In genomic region chr6:149366403-149366802, GRCm38 (mm10) we compare ENCODE assay signal across 13 mouse cellular contexts. TPM values are rescaled to one million over a fixed set of nuclear protein-coding genes. Genes with fewer than 3 reads are reported as not detected.
"Had no signal": no experiment of that assay in that cellular context is flagged by ENCODE, and none has a peak within 500 bp of the region (broad histone marks: within the 10 kb centered on the region; RNA-seq: fewer than 3 reads in every experiment).

No protein-coding gene starts in this region.

- H3K27me3 ChIP-seq: limb, embryonic 13.5 days; neural tube, embryonic 12.5 days; stomach, embryonic 15.5 days had no signal

- DNase-seq: kidney, postnatal 36 days; layer of hippocampus, adult 9-11 months; left cerebral cortex, postnatal 4 days; lung, adult 18-20 months; lung, postnatal 36 days; midbrain, embryonic 14.5 days; retina, postnatal 1 day; right cerebral cortex, postnatal 4 days; thymus, postnatal 36 days had no signal

RNA-seq across cellular contexts. Expression of gene Bicd1, which starts 42.3 kb away (rescaled TPM):
- polyA plus RNA-seq: liver, adult 2 months had no signal
